Mouse (Mus musculus): Measurements from ENCODE around the gene Olfr262.
"Not testable (repeated sequence)": the region's sequence is repeated elsewhere in the genome, so short reads cannot be mapped to it uniquely, and the experiment has no call there.

Olfr262 gene

DNA sequence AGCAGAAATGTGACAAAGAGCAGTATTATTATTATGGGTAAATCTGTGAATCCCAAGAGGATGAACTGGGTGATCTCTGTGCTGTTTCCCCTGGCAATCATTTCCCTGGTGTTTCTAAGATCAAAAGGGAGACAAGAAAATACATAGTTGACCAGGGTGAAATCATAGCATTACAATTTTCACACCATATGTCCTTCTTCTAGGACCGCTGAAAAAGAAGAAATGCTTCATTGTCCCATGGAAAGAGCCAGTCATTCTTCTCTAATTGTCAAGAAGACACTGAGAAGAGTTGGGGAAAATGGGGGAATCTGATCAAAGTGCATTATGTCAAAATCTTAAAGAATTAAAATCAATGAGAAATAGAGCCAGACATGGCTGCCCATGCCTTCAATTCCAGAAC lies at the start of gene Olfr262:
Olfr262 (minus strand) TSS at position 101 of the 400 bp plus-strand sequence.
- DNase-seq (ENCODE audit: low spot score) = no peak

- no peak for DNase-seq (ENCODE audit: low spot score)
Observed at GRCm38 (mm10) chr19:12279554-12279953, 38.1 kb upstream of the Olfr262 start, which contains the start of gene Olfr1434. Olfr1434 (plus strand) TSS chr19:12279854.

DNA sequence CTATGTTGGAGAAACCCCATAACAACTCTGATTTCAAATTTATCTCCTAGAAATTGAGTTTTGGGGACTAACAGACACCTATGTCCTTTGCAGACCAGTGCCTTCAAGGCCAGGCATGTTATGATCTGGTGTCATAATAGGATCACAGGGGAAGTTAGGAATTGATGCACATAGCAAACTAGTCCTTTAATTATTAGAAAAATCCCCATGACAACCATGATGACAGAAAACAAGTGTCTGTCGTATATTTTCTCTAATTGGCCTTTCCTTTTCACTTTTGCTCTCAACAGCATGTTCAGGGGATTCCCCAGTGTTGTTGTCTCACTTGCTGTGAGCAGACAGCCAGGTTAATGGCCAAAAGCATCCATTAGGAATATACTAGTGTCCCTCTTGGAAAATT lies 19.3 kb upstream of the Olfr262 start, which contains the start of gene Olfr235:
Olfr235 (plus strand) TSS at position 301 of the 400 bp plus-strand sequence.
- no peak for DNase-seq (ENCODE audit: low spot score)

DNA sequence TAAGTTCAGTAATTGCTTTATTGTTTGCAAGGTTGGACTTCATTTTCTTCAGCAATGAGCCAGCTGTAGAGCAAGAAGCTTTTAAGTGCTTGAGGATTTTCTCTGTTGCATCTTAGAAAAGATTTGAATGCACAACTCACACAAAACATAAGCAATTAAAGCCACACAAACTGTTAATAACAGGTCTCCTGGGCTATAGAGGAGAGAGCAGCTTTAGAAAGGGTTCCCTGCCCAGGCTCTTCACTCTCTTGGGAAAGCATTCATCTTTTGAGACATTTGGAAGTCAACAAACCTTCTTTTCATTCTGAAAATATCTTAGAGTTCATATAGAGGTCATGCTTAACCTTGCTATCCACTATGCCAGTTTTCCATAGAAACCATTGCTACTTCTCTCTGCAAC lies 9.0 kb downstream of the Olfr262 start, which contains the start of gene Olfr1432:
Olfr1432 (minus strand) TSS at position 101 of the 400 bp plus-strand sequence.
- not testable (repeated sequence) for DNase-seq (ENCODE audit: low spot score)

- no peak for DNase-seq (ENCODE audit: low spot score)
Observed at GRCm38 (mm10) chr19:12200334-12200733, 41.1 kb downstream of the Olfr262 start, which contains the start of gene Olfr1431. Olfr1431 (plus strand) TSS chr19:12200634.

- not testable (repeated sequence) for DNase-seq (ENCODE audit: low spot score)
Observed at GRCm38 (mm10) chr19:12199076-12199475, 42.4 kb downstream of the Olfr262 start.
